Mouse (Mus musculus): ENCODE data around the gene 1700015G11Rik.

DNA sequence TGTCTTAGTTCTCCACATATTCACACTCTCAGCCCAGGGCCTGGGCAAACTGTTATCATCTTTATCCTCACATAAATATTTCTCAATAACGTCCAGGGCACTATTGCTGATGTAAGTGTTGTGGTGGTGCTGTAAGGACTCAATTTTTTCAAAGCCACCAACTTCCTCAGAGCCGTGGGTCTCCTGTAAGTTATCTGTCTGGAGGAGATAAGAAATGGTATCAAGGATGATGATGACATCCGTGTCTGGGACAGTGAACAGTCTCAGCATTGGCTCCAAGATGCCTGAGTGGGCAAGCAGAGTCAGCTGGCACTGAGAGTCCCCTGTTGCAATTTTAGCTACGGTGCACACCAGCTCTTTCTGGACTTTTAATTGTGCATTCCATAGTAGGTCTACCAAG lies 6.5 kb upstream of the 1700015G11Rik start:
- TF ChIP-seq POLR2A (IDR thresholded peaks at IDR 0.05; ENCODE audit: borderline replicate concordance, insufficient read depth, low read length) (no peak), CTCF (IDR thresholded peaks at IDR 0.05; ENCODE audit: borderline replicate concordance, insufficient read depth, low read depth, low read length) (no peak)

Data from cerebellum, adult 2 months (tissue).